Mouse (Mus musculus): ENCODE data around the gene Cd72. TPM values are rescaled to one million over a fixed set of nuclear protein-coding genes. Genes with fewer than 3 reads are reported as not detected.

The Cd72 gene
- polyA plus RNA-seq, 1 experiment from 2014 or later, result 3.7 TPM

- H3K9me3 ChIP-seq, result no peaks in the 10 kb centered on the region
- no peak overlapping the region for H3K4me2 ChIP-seq
- no peak overlapping the region for H3K27ac ChIP-seq (replicated peaks)
- H3K36me3 ChIP-seq, result peaks cover 76% of the 10 kb centered on the region
- WGBS, result 84% methylated on average over 9 of the region's 9 CpGs
- H3K4me1 ChIP-seq (replicated peaks), result peaks cover 47% of the 10 kb centered on the region
- peaks cover 59% of the 10 kb centered on the region for H3K27me3 ChIP-seq
- no peak overlapping the region for H3K4me3 ChIP-seq
- no peak overlapping the region for H3K9ac ChIP-seq
- no peak for ATAC-seq (ENCODE audit: low read depth)
Measured at GRCm38 (mm10) chr4:43424072-43424471, 30.4 kb downstream of the Cd72 start.

GRCm38 (mm10) chr4:43423267-43423934 is 31.0 kb downstream of the Cd72 start:
- H3K9ac ChIP-seq, result no peak overlapping the region
- WGBS, result 91% methylated on average over 20 of the region's 20 CpGs

GRCm38 (mm10) chr4:43421632-43422240 is 32.7 kb downstream of the Cd72 start:
- H3K27me3 ChIP-seq, result peaks cover 51% of the 10 kb centered on the region
- H3K36me3 ChIP-seq, result peaks cover 92% of the 10 kb centered on the region
- no peak overlapping the region for H3K9ac ChIP-seq
- 78% methylated on average over 28 of the region's 28 CpGs for WGBS
- H3K27ac ChIP-seq (replicated peaks), result no peak overlapping the region
- no peak for ATAC-seq (ENCODE audit: low read depth)
- H3K9me3 ChIP-seq, result no peaks in the 10 kb centered on the region
- H3K4me2 ChIP-seq, result no peak overlapping the region
- peaks cover 40% of the 10 kb centered on the region for H3K4me1 ChIP-seq (replicated peaks)
- H3K4me3 ChIP-seq, result no peak overlapping the region

More at GRCm38 (mm10) chr4:43423267-43423934, 31.0 kb downstream of the Cd72 start:
- Histone ChIP-seq H3K9me3 (no peaks in the 10 kb centered on the region), H3K4me3 (no peak overlapping the region), H3K4me1 (replicated peaks) (peaks cover 44% of the 10 kb centered on the region), H3K36me3 (peaks cover 82% of the 10 kb centered on the region), H3K4me2 (no peak overlapping the region), H3K27me3 (peaks cover 57% of the 10 kb centered on the region), H3K27ac (replicated peaks) (no peak overlapping the region)
- ATAC-seq (ENCODE audit: low read depth), result no peak

- peak; percentile 33; the same call in 1 of the 2 replicates for ATAC-seq (ENCODE audit: low read depth)
Measured at GRCm38 (mm10) chr4:43420305-43420704, 34.1 kb downstream of the Cd72 start.

GRCm38 (mm10) chr4:43419801-43420281 is 34.6 kb downstream of the Cd72 start:
- ATAC-seq (ENCODE audit: low read depth), result 0 out of 2 replicates have a peak, but pooled peaks have one; percentile 4
- no peak overlapping the region for H3K4me2 ChIP-seq
- peaks cover 92% of the 10 kb centered on the region for H3K36me3 ChIP-seq
- H3K4me1 ChIP-seq (replicated peaks), result peaks cover 24% of the 10 kb centered on the region
- no peak overlapping the region for H3K4me3 ChIP-seq
- no peak overlapping the region for H3K9ac ChIP-seq
- no peak overlapping the region for H3K27ac ChIP-seq (replicated peaks)
- WGBS, result 71% methylated on average over 9 of the region's 9 CpGs
- peaks cover 32% of the 10 kb centered on the region for H3K27me3 ChIP-seq
- no peaks in the 10 kb centered on the region for H3K9me3 ChIP-seq

More at GRCm38 (mm10) chr4:43420305-43420704, 34.1 kb downstream of the Cd72 start:
- no peak overlapping the region for H3K4me3 ChIP-seq
- H3K9me3 ChIP-seq, result no peaks in the 10 kb centered on the region
- no peak overlapping the region for H3K9ac ChIP-seq
- H3K4me1 ChIP-seq (replicated peaks), result peaks cover 27% of the 10 kb centered on the region
- H3K4me2 ChIP-seq, result no peak overlapping the region
- peaks cover 37% of the 10 kb centered on the region for H3K27me3 ChIP-seq
- H3K36me3 ChIP-seq, result peaks cover 92% of the 10 kb centered on the region
- H3K27ac ChIP-seq (replicated peaks), result no peak overlapping the region
- 6% methylated on average over 6 of the region's 6 CpGs for WGBS

- Histone ChIP-seq H3K4me3 (no peak overlapping the region), H3K4me2 (no peak overlapping the region), H3K9me3 (no peaks in the 10 kb centered on the region), H3K27ac (replicated peaks) (no peak overlapping the region), H3K9ac (0 out of 2 replicates have a peak overlapping the region, but pooled peaks have one; percentile 5), H3K36me3 (peaks cover 91% of the 10 kb centered on the region), H3K27me3 (peaks cover 25% of the 10 kb centered on the region), H3K4me1 (replicated peaks) (peaks cover 24% of the 10 kb centered on the region)
- no peak for ATAC-seq (ENCODE audit: low read depth)
- WGBS, result 56% methylated on average over 15 of the region's 15 CpGs
Measured at GRCm38 (mm10) chr4:43418973-43419656, 35.3 kb downstream of the Cd72 start.

- peaks cover 85% of the 10 kb centered on the region for H3K36me3 ChIP-seq
- WGBS, result 80% methylated on average over 4 of the region's 4 CpGs
- H3K27me3 ChIP-seq, result peaks cover 18% of the 10 kb centered on the region
Measured at GRCm38 (mm10) chr4:43418450-43418849, 36.0 kb downstream of the Cd72 start.

GRCm38 (mm10) chr4:43417269-43418062 is 37.0 kb downstream of the Cd72 start:
- Histone ChIP-seq H3K9me3 (no peaks in the 10 kb centered on the region), H3K4me2 (no peak overlapping the region), H3K27ac (replicated peaks) (no peak overlapping the region), H3K27me3 (peaks cover 9% of the 10 kb centered on the region), H3K4me3 (no peak overlapping the region), H3K4me1 (replicated peaks) (peaks cover 28% of the 10 kb centered on the region), H3K36me3 (peaks cover 75% of the 10 kb centered on the region), H3K9ac (peak overlapping the region; percentile 22; the same call in 1 of the 2 replicates)
- 78% methylated on average over 16 of the region's 16 CpGs for WGBS
- no peak for ATAC-seq (ENCODE audit: low read depth)

More at GRCm38 (mm10) chr4:43418450-43418849, 36.0 kb downstream of the Cd72 start:
- H3K4me3 ChIP-seq, result no peak overlapping the region
- ATAC-seq (ENCODE audit: low read depth), result no peak
- H3K9me3 ChIP-seq, result no peaks in the 10 kb centered on the region
- H3K4me1 ChIP-seq (replicated peaks), result peaks cover 26% of the 10 kb centered on the region
- H3K27ac ChIP-seq (replicated peaks), result no peak overlapping the region
- H3K9ac ChIP-seq, result 0 out of 2 replicates have a peak overlapping the region, but pooled peaks have one; percentile 5
- H3K4me2 ChIP-seq, result no peak overlapping the region

- no peak overlapping the region for H3K4me2 ChIP-seq
- H3K27ac ChIP-seq (replicated peaks), result no peak overlapping the region
- H3K4me1 ChIP-seq (replicated peaks), result peaks cover 32% of the 10 kb centered on the region
- ATAC-seq (ENCODE audit: low read depth), result no peak
- no peak overlapping the region for H3K4me3 ChIP-seq
- H3K9me3 ChIP-seq, result no peaks in the 10 kb centered on the region
- WGBS, result 93% methylated on average over 22 of the region's 22 CpGs
- peaks cover 65% of the 10 kb centered on the region for H3K36me3 ChIP-seq
- H3K9ac ChIP-seq, result no peak overlapping the region
- H3K27me3 ChIP-seq, result no peaks in the 10 kb centered on the region
Measured at GRCm38 (mm10) chr4:43416071-43416490, 38.3 kb downstream of the Cd72 start.

- no peaks in the 10 kb centered on the region for H3K9me3 ChIP-seq
- H3K36me3 ChIP-seq, result peaks cover 64% of the 10 kb centered on the region
- H3K9ac ChIP-seq, result no peak overlapping the region
- H3K4me1 ChIP-seq (replicated peaks), result peaks cover 37% of the 10 kb centered on the region
- no peak overlapping the region for H3K27ac ChIP-seq (replicated peaks)
- H3K4me2 ChIP-seq, result no peak overlapping the region
- no peaks in the 10 kb centered on the region for H3K27me3 ChIP-seq
- 91% methylated on average over 29 of the region's 29 CpGs for WGBS
- no peak overlapping the region for H3K4me3 ChIP-seq
- no peak for ATAC-seq (ENCODE audit: low read depth)
Measured at GRCm38 (mm10) chr4:43415221-43416070, 39.0 kb downstream of the Cd72 start.

GRCm38 (mm10) chr4:43414761-43415160 is 39.7 kb downstream of the Cd72 start:
- WGBS, result 91% methylated on average over 14 of the region's 14 CpGs
- Histone ChIP-seq H3K27ac (replicated peaks) (no peak overlapping the region), H3K27me3 (no peaks in the 10 kb centered on the region), H3K4me3 (no peak overlapping the region), H3K4me2 (no peak overlapping the region), H3K36me3 (peaks cover 59% of the 10 kb centered on the region), H3K9me3 (no peaks in the 10 kb centered on the region), H3K4me1 (replicated peaks) (peaks cover 40% of the 10 kb centered on the region), H3K9ac (no peak overlapping the region)
- ATAC-seq (ENCODE audit: low read depth), result no peak

Data from neural tube, embryonic 13.5 days (tissue).